Mouse (Mus musculus) liver, adult 2 months (tissue): Measurements from ENCODE around the gene Rab30.

Source experiments
- CTCF ChIP-seq: fragments of 200-500 bp; IDR thresholded peaks from 2 replicates; pipeline ENCODE4 v1.5.1; 2011; ENCODE audit warnings: low read depth, low read length, control low read depth
- POLR2A ChIP-seq: fragments of 200-500 bp; IDR thresholded peaks from 2 replicates; pipeline ENCODE4 v1.6.1; 2011; ENCODE audit warnings: low read length, control low read depth; ENCODE audit not compliant: insufficient read depth; ENCODE audit errors: extremely low read depth

GRCm38 (mm10) chr7:92866526-92866925 is 125.1 kb downstream of the Rab30 start:
- peak; percentile 44 for TF ChIP-seq CTCF
- TF ChIP-seq POLR2A, result no peak
